18 mouse cellular contexts compared by ENCODE assay signal in the genomic region with DNA sequence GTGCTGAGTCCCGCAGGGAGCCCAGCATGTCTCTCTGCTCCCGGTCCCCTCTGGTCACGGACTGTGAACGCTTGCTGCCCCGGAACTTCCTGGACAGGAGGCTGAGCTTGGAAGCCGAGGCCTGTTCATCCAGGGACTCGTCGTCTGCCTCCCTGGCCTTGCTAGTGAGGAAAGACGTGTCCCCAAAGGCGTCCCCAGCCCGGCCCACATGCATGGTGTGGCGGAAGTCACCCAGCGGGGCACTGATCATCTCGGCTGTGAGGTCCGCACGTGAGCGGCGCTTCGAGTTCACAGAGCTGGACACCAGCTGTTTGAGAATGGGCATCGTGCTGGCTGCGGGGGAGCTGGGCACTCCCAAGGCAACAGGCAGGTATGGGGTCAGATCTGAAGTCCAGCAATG. TPM values are rescaled to one million over a fixed set of nuclear protein-coding genes. Genes with fewer than 3 reads are reported as not detected.
DNase-seq lines count a peak whose midpoint lies in the region; ATAC-seq and TF ChIP-seq lines count a peak whose summit lies in the region.
"Had no signal": no experiment of that assay in that cellular context is flagged by ENCODE, and none has a peak within 500 bp of the region (broad histone marks: within the 10 kb centered on the region; RNA-seq: fewer than 3 reads in every experiment).

No protein-coding gene starts in this region.

- H3K4me2 ChIP-seq in hindbrain, embryonic 13.5 days = no peak overlapping the region
- H3K4me2 ChIP-seq in hindbrain, embryonic 16.5 days (ENCODE audit: low read length) = no peak overlapping the region
- no peak overlapping the region for H3K4me2 ChIP-seq in limb, embryonic 11.5 days (ENCODE audit: low read depth, severe bottlenecking)
- H3K4me2 ChIP-seq: hindbrain, embryonic 14.5 days had no signal

- H3K36me3 ChIP-seq in hindbrain, embryonic 13.5 days = peaks cover 47% of the 10 kb centered on the region
- peaks cover 24% of the 10 kb centered on the region for H3K36me3 ChIP-seq in hindbrain, embryonic 16.5 days (ENCODE audit: control insufficient read depth, insufficient read depth, low read length)
- H3K36me3 ChIP-seq in testis, adult 2 months (ENCODE audit: control insufficient read depth, insufficient read depth, low read length) = peaks cover 2% of the 10 kb centered on the region
- peaks cover 28% of the 10 kb centered on the region for H3K36me3 ChIP-seq in limb, embryonic 11.5 days (ENCODE audit: control insufficient read depth, insufficient read depth, low read length)

- no peak for ATAC-seq in hindbrain, embryonic 13.5 days (ENCODE audit: low FRiP score)
- no peak for ATAC-seq in hindbrain, embryonic 16.5 days
- ATAC-seq in limb, embryonic 11.5 days (ENCODE audit: insufficient number of reproducible peaks, low FRiP score, low TSS enrichment, low read depth) = no peak
- no peak for ATAC-seq in megakaryocyte, adult 5-6 weeks (ENCODE audit: poor library complexity, severe bottlenecking)
- ATAC-seq: forebrain, embryonic 16.5 days; intestine, embryonic 16.5 days had no signal

- no peaks in the 10 kb centered on the region for H3K9me3 ChIP-seq in hindbrain, embryonic 13.5 days
- no peaks in the 10 kb centered on the region for H3K9me3 ChIP-seq in hindbrain, embryonic 16.5 days (ENCODE audit: control insufficient read depth, low read length)
- no peaks in the 10 kb centered on the region for H3K9me3 ChIP-seq in limb, embryonic 11.5 days (ENCODE audit: control insufficient read depth, low read length)

- H3K27me3 ChIP-seq in hindbrain, embryonic 13.5 days = no peaks in the 10 kb centered on the region
- H3K27me3 ChIP-seq in hindbrain, embryonic 16.5 days (replicated peaks; ENCODE audit: control insufficient read depth, insufficient read depth, low read length) = no peaks in the 10 kb centered on the region
- H3K27me3 ChIP-seq in testis, adult 2 months (ENCODE audit: control insufficient read depth, insufficient read depth, low read length) = no peaks in the 10 kb centered on the region
- no peaks in the 10 kb centered on the region for H3K27me3 ChIP-seq in limb, embryonic 11.5 days (ENCODE audit: control insufficient read depth, insufficient read depth, low read length)

- TF ChIP-seq CTCF in testis, adult 2 months (IDR thresholded peaks at IDR 0.05; ENCODE audit: control insufficient read depth, insufficient read depth, insufficient replicate concordance, low read depth, low read length) = no peak

- 76% methylated on average over 21 of the region's 21 CpGs for WGBS in hindbrain, embryonic 13.5 days
- 75% methylated on average over 21 of the region's 21 CpGs for WGBS in hindbrain, embryonic 16.5 days
- 87% methylated on average over 21 of the region's 21 CpGs for WGBS in limb, embryonic 11.5 days

- H3K4me1 ChIP-seq in hindbrain, embryonic 13.5 days (replicated peaks) = peaks cover 63% of the 10 kb centered on the region
- H3K4me1 ChIP-seq in hindbrain, embryonic 16.5 days (ENCODE audit: control insufficient read depth, insufficient read depth, low read depth, low read length) = peaks cover 20% of the 10 kb centered on the region
- H3K4me1 ChIP-seq in testis, adult 2 months (ENCODE audit: control insufficient read depth, insufficient read depth, low read length) = peaks cover 24% of the 10 kb centered on the region
- peaks cover 38% of the 10 kb centered on the region for H3K4me1 ChIP-seq in limb, embryonic 11.5 days (ENCODE audit: control insufficient read depth, insufficient read depth, low read length)

- no peak for DNase-seq in testis, postnatal 14 days (ENCODE audit: low spot score)
- DNase-seq in limb, embryonic 11.5 days (ENCODE audit: low spot score) = no peak
- DNase-seq in thymus, postnatal 36 days = no peak
- DNase-seq: cerebellum, postnatal 14 days; embryo, embryonic 11 days; left cerebral cortex, postnatal 4 days had no signal

- no peak overlapping the region for H3K4me3 ChIP-seq in hindbrain, embryonic 13.5 days
- H3K4me3 ChIP-seq in hindbrain, embryonic 16.5 days (ENCODE audit: low read length) = no peak overlapping the region
- H3K4me3 ChIP-seq in testis, adult 2 months (ENCODE audit: control insufficient read depth, low read depth, low read length) = no peak overlapping the region
- H3K4me3 ChIP-seq in limb, embryonic 11.5 days (ENCODE audit: low read depth, low read length) = no peak overlapping the region
- H3K4me3 ChIP-seq: erythroblast, embryonic 14.5 days; layer of hippocampus, adult 2 months had no signal

- TF ChIP-seq POLR2A in testis, adult 2 months (IDR thresholded peaks at IDR 0.05; ENCODE audit: control insufficient read depth, low read depth, low read length) = no peak

- H3K27ac ChIP-seq in hindbrain, embryonic 13.5 days = peak overlapping the region; percentile 40; the same call in 1 of the 2 replicates
- no peak overlapping the region for H3K27ac ChIP-seq in hindbrain, embryonic 16.5 days (ENCODE audit: low read depth, low read length)
- peak overlapping the region; percentile 55; the same call in 1 of the 2 replicates for H3K27ac ChIP-seq in testis, adult 2 months (ENCODE audit: control insufficient read depth, insufficient read depth, low read depth, low read length)
- 0 out of 2 replicates have a peak overlapping the region, but pooled peaks have one; percentile 10 for H3K27ac ChIP-seq in limb, embryonic 11.5 days (replicated peaks; ENCODE audit: low read depth, low read length)
- H3K27ac ChIP-seq: hindbrain, embryonic 14.5 days had no signal

- no peak overlapping the region for H3K9ac ChIP-seq in hindbrain, embryonic 13.5 days
- no peak overlapping the region for H3K9ac ChIP-seq in hindbrain, embryonic 16.5 days (ENCODE audit: low read depth, low read length)
- no peak overlapping the region for H3K9ac ChIP-seq in limb, embryonic 11.5 days (ENCODE audit: low read length)
- H3K9ac ChIP-seq: hindbrain, embryonic 14.5 days had no signal

RNA-seq across cellular contexts. Expression of gene Cpsf4l, which starts 19.4 kb away (rescaled TPM):
- polyA plus RNA-seq in hindbrain, embryonic 13.5 days (2015; fragmentation: Nextera tagmentation; extraction: Ambion mirVana) = 0.48 and 0.52 TPM in 2 replicates
- polyA plus RNA-seq in hindbrain, embryonic 16.5 days (2015; fragmentation: Nextera tagmentation; extraction: Ambion mirVana) = 0.19 and 0.26 TPM in 2 replicates
- polyA plus RNA-seq in testis, adult 2 months (2012; rRNA removed) = 74.1 and 80.7 TPM in 2 replicates
- 0.51 and 0.54 TPM in 2 replicates for polyA plus RNA-seq in limb, embryonic 11.5 days (2014; fragmentation: Nextera tagmentation; extraction: Ambion mirVana)
- not detected in 2 replicates for total RNA-seq in megakaryocyte, adult 5-6 weeks (2015)
- not detected in 2 replicates for total RNA-seq in megakaryocyte, adult 5-6 weeks (2017)
- total RNA-seq: gastrocnemius, adult 18-20 months; layer of hippocampus, adult 2 months; left cerebral cortex, postnatal 4 days; MEL; monocyte, adult 5-6 weeks had no signal
- polyA plus RNA-seq: erythroblast, embryonic 14.5 days had no signal

RNA-seq across cellular contexts. Expression of gene Cdc42ep4, which starts 22.4 kb away (rescaled TPM):
- polyA plus RNA-seq in hindbrain, embryonic 13.5 days (2015; fragmentation: Nextera tagmentation; extraction: Ambion mirVana) = 73.0 and 73.7 TPM in 2 replicates
- 72.2 and 80.1 TPM in 2 replicates for polyA plus RNA-seq in hindbrain, embryonic 16.5 days (2015; fragmentation: Nextera tagmentation; extraction: Ambion mirVana)
- 27.4 and 29.4 TPM in 2 replicates for polyA plus RNA-seq in testis, adult 2 months (2012; rRNA removed)
- polyA plus RNA-seq in limb, embryonic 11.5 days (2014; fragmentation: Nextera tagmentation; extraction: Ambion mirVana) = 74.3 and 75.4 TPM in 2 replicates
- total RNA-seq in megakaryocyte, adult 5-6 weeks (2015) = 14.0 and 20.1 TPM in 2 replicates
- 26.9 and 27.8 TPM in 2 replicates for total RNA-seq in megakaryocyte, adult 5-6 weeks (2017)

RNA-seq across cellular contexts. Expression of gene D11Wsu47e, which starts 45.0 kb away (rescaled TPM):
- 21.9 and 22.4 TPM in 2 replicates for polyA plus RNA-seq in hindbrain, embryonic 13.5 days (2015; fragmentation: Nextera tagmentation; extraction: Ambion mirVana)
- 22.9 and 24.5 TPM in 2 replicates for polyA plus RNA-seq in hindbrain, embryonic 16.5 days (2015; fragmentation: Nextera tagmentation; extraction: Ambion mirVana)
- 226 and 236 TPM in 2 replicates for polyA plus RNA-seq in testis, adult 2 months (2012; rRNA removed)
- polyA plus RNA-seq in limb, embryonic 11.5 days (2014; fragmentation: Nextera tagmentation; extraction: Ambion mirVana) = 24.0 and 26.1 TPM in 2 replicates
- total RNA-seq in megakaryocyte, adult 5-6 weeks (2015) = 3.2 and 5.4 TPM in 2 replicates
- total RNA-seq in megakaryocyte, adult 5-6 weeks (2017) = 10.3 and 13.1 TPM in 2 replicates

RNA-seq across cellular contexts. Expression of gene Fam104a, which starts 45.3 kb away (rescaled TPM):
- 45.0 and 46.9 TPM in 2 replicates for polyA plus RNA-seq in hindbrain, embryonic 13.5 days (2015; fragmentation: Nextera tagmentation; extraction: Ambion mirVana)
- polyA plus RNA-seq in hindbrain, embryonic 16.5 days (2015; fragmentation: Nextera tagmentation; extraction: Ambion mirVana) = 39.1 and 42.2 TPM in 2 replicates
- polyA plus RNA-seq in testis, adult 2 months (2012; rRNA removed) = 143 and 168 TPM in 2 replicates
- polyA plus RNA-seq in limb, embryonic 11.5 days (2014; fragmentation: Nextera tagmentation; extraction: Ambion mirVana) = 53.0 and 54.2 TPM in 2 replicates
- 15.5 and 16.1 TPM in 2 replicates for total RNA-seq in megakaryocyte, adult 5-6 weeks (2015)
- total RNA-seq in megakaryocyte, adult 5-6 weeks (2017) = 11.2 and 19.6 TPM in 2 replicates

Comparison
In these comparisons a context has a peak if more than half of its experiments do, and no peak if none do; other contexts are left out.
1. RNA of gene Cpsf4l, which starts 19.4 kb away (polyA plus RNA-seq): 74.1 to 80.7 TPM in testis, adult 2 months; 0.48 to 0.52 TPM in hindbrain, embryonic 13.5 days, 0.51 to 0.54 TPM in limb, embryonic 11.5 days and 0.19 to 0.26 TPM in hindbrain, embryonic 16.5 days; every median in the first group is over 10 times any median in the second.